Mouse (Mus musculus) liver, adult (tissue): Measurements from ENCODE around the gene Mb.

ENCODE experiments used
- GATA4 ChIP-seq: IDR thresholded peaks from 2 replicates; pipeline ENCODE4 v1.6.1; 2014; ENCODE audit warnings: mild to moderate bottlenecking, low read length; ENCODE audit not compliant: insufficient replicate concordance

Gene Mb

GRCm38 (mm10) chr15:77017897-77018296 lies 32.6 kb downstream of the Mb start:
- no peak for TF ChIP-seq GATA4

GRCm38 (mm10) chr15:77016509-77016908 lies 34.0 kb downstream of the Mb start:
- no peak for TF ChIP-seq GATA4

- TF ChIP-seq GATA4: no peak
Observed at GRCm38 (mm10) chr15:77014985-77015384, 35.5 kb downstream of the Mb start.

- TF ChIP-seq GATA4: no peak
Observed at GRCm38 (mm10) chr15:77014431-77014830, 36.0 kb downstream of the Mb start.

GRCm38 (mm10) chr15:77013753-77014241 lies 36.7 kb downstream of the Mb start:
- no peak for TF ChIP-seq GATA4

GRCm38 (mm10) chr15:77008851-77009250 lies 41.6 kb downstream of the Mb start:
- no peak for TF ChIP-seq GATA4

- no peak for TF ChIP-seq GATA4
Observed at GRCm38 (mm10) chr15:77003868-77004215, 46.6 kb downstream of the Mb start.

- no peak for TF ChIP-seq GATA4
Observed at GRCm38 (mm10) chr15:77003173-77003867, 47.1 kb downstream of the Mb start.

GRCm38 (mm10) chr15:76998878-76999588 lies 51.4 kb downstream of the Mb start:
- no peak for TF ChIP-seq GATA4

GRCm38 (mm10) chr15:76998048-76998447 lies 52.4 kb downstream of the Mb start:
- TF ChIP-seq GATA4: no peak

GRCm38 (mm10) chr15:76994413-76994812 lies 56.1 kb downstream of the Mb start:
- TF ChIP-seq GATA4: no peak

GRCm38 (mm10) chr15:76987542-76988094 lies 62.9 kb downstream of the Mb start:
- no peak for TF ChIP-seq GATA4

- TF ChIP-seq GATA4: no peak
Observed at GRCm38 (mm10) chr15:76987137-76987536, 63.3 kb downstream of the Mb start.

GRCm38 (mm10) chr15:76982745-76983144 lies 67.7 kb downstream of the Mb start:
- no peak for TF ChIP-seq GATA4

- TF ChIP-seq GATA4: no peak
Observed at GRCm38 (mm10) chr15:76979799-76980198, 70.7 kb downstream of the Mb start.

GRCm38 (mm10) chr15:76976619-76977018 lies 73.9 kb downstream of the Mb start:
- no peak for TF ChIP-seq GATA4

GRCm38 (mm10) chr15:76973855-76974651 lies 76.4 kb downstream of the Mb start:
- TF ChIP-seq GATA4: no peak
